Mouse (Mus musculus) skeletal muscle tissue, adult 2 months (tissue): Measurements from ENCODE around the gene Ncbp3.
"Not testable (repeated sequence)": the region's sequence is repeated elsewhere in the genome, so short reads cannot be mapped to it uniquely, and the experiment has no call there.

Experiments used
- DNase-seq: peaks from one replicate; pipeline ENCODE4 v3.0.0-alpha.2; 2012; ENCODE audit warnings: low read depth, low spot score

The Ncbp3 gene

GRCm38 (mm10) chr11:73085391-73085790, 37.8 kb downstream of the Ncbp3 start:
- no peak for DNase-seq

GRCm38 (mm10) chr11:73087700-73088480, 40.3 kb downstream of the Ncbp3 start:
- DNase-seq, result no peak

- no peak for DNase-seq
These were observed 42.7 kb downstream of the Ncbp3 start, which contains the start of gene Itgae for GRCm38 (mm10) chr11:73090283-73090682. Itgae (plus strand) TSS chr11:73090583.

GRCm38 (mm10) chr11:73090826-73091225, 43.2 kb downstream of the Ncbp3 start:
- DNase-seq, result no peak

- no peak for DNase-seq
These were observed 44.5 kb downstream of the Ncbp3 start for GRCm38 (mm10) chr11:73092057-73092456.

- DNase-seq, result no peak
These were observed 45.3 kb downstream of the Ncbp3 start for GRCm38 (mm10) chr11:73092877-73093276.

- DNase-seq, result no peak
These were observed 46.8 kb downstream of the Ncbp3 start for GRCm38 (mm10) chr11:73094231-73094995.

GRCm38 (mm10) chr11:73098860-73099259, 51.3 kb downstream of the Ncbp3 start:
- no peak for DNase-seq

- DNase-seq, result no peak
These were observed 52.6 kb downstream of the Ncbp3 start for GRCm38 (mm10) chr11:73099976-73100750.

- DNase-seq, result no peak
These were observed 53.7 kb downstream of the Ncbp3 start for GRCm38 (mm10) chr11:73101308-73101707.

- no peak for DNase-seq
These were observed 57.7 kb downstream of the Ncbp3 start for GRCm38 (mm10) chr11:73105246-73105645.

GRCm38 (mm10) chr11:73107358-73107757, 59.8 kb downstream of the Ncbp3 start:
- DNase-seq, result not testable (repeated sequence)

- no peak for DNase-seq
These were observed 60.8 kb downstream of the Ncbp3 start for GRCm38 (mm10) chr11:73108195-73108897.

- no peak for DNase-seq
These were observed 61.5 kb downstream of the Ncbp3 start for GRCm38 (mm10) chr11:73108898-73109625.

- no peak for DNase-seq
These were observed 62.4 kb downstream of the Ncbp3 start for GRCm38 (mm10) chr11:73109941-73110340.

GRCm38 (mm10) chr11:73111414-73111813, 63.8 kb downstream of the Ncbp3 start:
- DNase-seq, result no peak

GRCm38 (mm10) chr11:73126495-73126894, 78.9 kb downstream of the Ncbp3 start:
- no peak for DNase-seq

- DNase-seq, result no peak
These were observed 83.4 kb downstream of the Ncbp3 start for GRCm38 (mm10) chr11:73131020-73131419.

- no peak for DNase-seq
These were observed 85.4 kb downstream of the Ncbp3 start for GRCm38 (mm10) chr11:73132999-73133398.

- no peak for DNase-seq
These were observed 86.6 kb downstream of the Ncbp3 start for GRCm38 (mm10) chr11:73134222-73134621.

- no peak for DNase-seq
These were observed 89.0 kb downstream of the Ncbp3 start for GRCm38 (mm10) chr11:73136587-73136986.
